Mouse (Mus musculus) thymus, postnatal 25 days (tissue): ENCODE measurements around the gene Gm11437.

Source experiments
- DNase-seq: peaks from one replicate; pipeline ENCODE4 v3.0.0; 2022

Gene Gm11437

GRCm38 (mm10) chr11:84141752-84142151, 25.5 kb downstream of the Gm11437 start:
- peak; percentile 60 for DNase-seq

- no peak for DNase-seq
Measured at GRCm38 (mm10) chr11:84136453-84136852, 30.8 kb downstream of the Gm11437 start.

GRCm38 (mm10) chr11:84134331-84134860, 32.9 kb downstream of the Gm11437 start:
- no peak for DNase-seq

- no peak for DNase-seq
Measured at GRCm38 (mm10) chr11:84129799-84130185, 37.5 kb downstream of the Gm11437 start.

GRCm38 (mm10) chr11:84128943-84129798, 38.1 kb downstream of the Gm11437 start, which contains the start of the genes Tada2a and Acaca:
TSS of gene Tada2a (minus strand) at chr11:84129600.
TSS of gene Acaca (plus strand) at chr11:84129672.
- DNase-seq, result peak; percentile 83

- no peak for DNase-seq
Measured at GRCm38 (mm10) chr11:84127977-84128376, 39.3 kb downstream of the Gm11437 start.

- DNase-seq, result no peak
Measured at GRCm38 (mm10) chr11:84121051-84121956, 46.0 kb downstream of the Gm11437 start.

GRCm38 (mm10) chr11:84117431-84117830, 49.8 kb downstream of the Gm11437 start:
- no peak for DNase-seq

- DNase-seq, result no peak
Measured at GRCm38 (mm10) chr11:84116221-84116620, 51.1 kb downstream of the Gm11437 start.

- no peak for DNase-seq
Measured at GRCm38 (mm10) chr11:84115646-84116045, 51.6 kb downstream of the Gm11437 start.

GRCm38 (mm10) chr11:84113623-84114022, 53.7 kb downstream of the Gm11437 start:
- DNase-seq, result no peak

- DNase-seq, result no peak
Measured at GRCm38 (mm10) chr11:84107137-84107536, 60.1 kb downstream of the Gm11437 start.

GRCm38 (mm10) chr11:84104036-84104435, 63.2 kb downstream of the Gm11437 start:
- DNase-seq, result no peak

- no peak for DNase-seq
Measured at GRCm38 (mm10) chr11:84101182-84101581, 66.1 kb downstream of the Gm11437 start.
